Mouse (Mus musculus) activated CD4-positive, CD25-positive, alpha-beta regulatory T cell, adult 4 months (primary cell): Measurements from ENCODE around the gene Stxbp5. TPM values are rescaled to one million over a fixed set of nuclear protein-coding genes. Genes with fewer than 3 reads are reported as not detected.
"Not testable (repeated sequence)": the region's sequence is repeated elsewhere in the genome, so short reads cannot be mapped to it uniquely, and the experiment has no call there.

ENCODE experiments used
- ATAC-seq: one replicate; pipeline ENCODE4 v1.8.0; 2017
- polyA plus RNA-seq, 2 experiments: library from polyadenylated mRNA; unstranded; fragments of 100-300 nt; shearing (Covaris generic); gene quantifications; one replicate each; pipeline ENCODE4 v1.2.1; 2017

The Stxbp5 gene
- 10 to 100 TPM; 10.5 to 10.9 TPM for polyA plus RNA-seq

- ATAC-seq: peak; percentile 24
Observed at GRCm38 (mm10) chr10:9901071-9901696, at the start of gene Stxbp5. TSS of gene Stxbp5 (minus strand) at chr10:9901079.

- ATAC-seq: no peak
Observed at GRCm38 (mm10) chr10:9912395-9912794, 11.5 kb upstream of the Stxbp5 start.

GRCm38 (mm10) chr10:9907919-9908502 lies 7.1 kb upstream of the Stxbp5 start:
- no peak for ATAC-seq

GRCm38 (mm10) chr10:9907519-9907918 lies 6.6 kb upstream of the Stxbp5 start:
- ATAC-seq: no peak

- ATAC-seq: no peak
Observed at GRCm38 (mm10) chr10:9906185-9906584, 5.3 kb upstream of the Stxbp5 start.

- ATAC-seq: peak; percentile 95
Observed at GRCm38 (mm10) chr10:9901697-9902239, 889 bp upstream of the Stxbp5 start.

GRCm38 (mm10) chr10:9900315-9901070 lies 386 bp downstream of the Stxbp5 start:
- peak; percentile 2 for ATAC-seq

GRCm38 (mm10) chr10:9899816-9900215 lies 1.1 kb downstream of the Stxbp5 start:
- no peak for ATAC-seq

- no peak for ATAC-seq
Observed at GRCm38 (mm10) chr10:9899086-9899485, 1.8 kb downstream of the Stxbp5 start.

- ATAC-seq: no peak
Observed at GRCm38 (mm10) chr10:9897852-9898251, 3.0 kb downstream of the Stxbp5 start.

GRCm38 (mm10) chr10:9893562-9893961 lies 7.3 kb downstream of the Stxbp5 start:
- no peak for ATAC-seq

- no peak for ATAC-seq
Observed at GRCm38 (mm10) chr10:9889651-9890050, 11.2 kb downstream of the Stxbp5 start.

- ATAC-seq: no peak
Observed at GRCm38 (mm10) chr10:9888655-9889054, 12.2 kb downstream of the Stxbp5 start.

GRCm38 (mm10) chr10:9881781-9882320 lies 19.0 kb downstream of the Stxbp5 start:
- ATAC-seq: not testable (repeated sequence)

GRCm38 (mm10) chr10:9880070-9880728 lies 20.7 kb downstream of the Stxbp5 start:
- no peak for ATAC-seq

- ATAC-seq: no peak
Observed at GRCm38 (mm10) chr10:9878821-9879489, 21.9 kb downstream of the Stxbp5 start.

GRCm38 (mm10) chr10:9875905-9876304 lies 25.0 kb downstream of the Stxbp5 start:
- no peak for ATAC-seq

- no peak for ATAC-seq
Observed at GRCm38 (mm10) chr10:9872143-9872542, 28.7 kb downstream of the Stxbp5 start.

GRCm38 (mm10) chr10:9866793-9867579 lies 33.9 kb downstream of the Stxbp5 start:
- no peak for ATAC-seq

- no peak for ATAC-seq
Observed at GRCm38 (mm10) chr10:9860022-9860421, 40.9 kb downstream of the Stxbp5 start.

- no peak for ATAC-seq
Observed at GRCm38 (mm10) chr10:9859476-9859875, 41.4 kb downstream of the Stxbp5 start.
